Mouse (Mus musculus): ENCODE results near the gene Ruvbl2. TPM values are rescaled to one million over a fixed set of nuclear protein-coding genes. Genes with fewer than 3 reads are reported as not detected.

Ruvbl2 gene
- total RNA-seq, 2 experiments from 2014 or later = 25.2 to 26.5 TPM

GRCm38 (mm10) chr7:45433835-45434202 lies 4.1 kb downstream of the Ruvbl2 start:
- DNase-seq = no peak

GRCm38 (mm10) chr7:45426556-45426955 lies 11.3 kb downstream of the Ruvbl2 start:
- DNase-seq = no peak

- DNase-seq = no peak
Measured at GRCm38 (mm10) chr7:45421194-45421593, 16.7 kb downstream of the Ruvbl2 start.

GRCm38 (mm10) chr7:45420615-45420919 lies 17.3 kb downstream of the Ruvbl2 start, which contains the start of gene Lhb:
Gene Lhb (plus strand): TSS chr7:45420820.
- DNase-seq = no peak

GRCm38 (mm10) chr7:45419859-45420614 lies 17.9 kb downstream of the Ruvbl2 start:
- no peak for DNase-seq

- no peak for DNase-seq
Measured at GRCm38 (mm10) chr7:45417962-45418492, 19.9 kb downstream of the Ruvbl2 start.

- no peak for DNase-seq
Measured at GRCm38 (mm10) chr7:45415636-45416035, 22.3 kb downstream of the Ruvbl2 start.

- no peak for DNase-seq
Measured at GRCm38 (mm10) chr7:45414740-45415224, 23.1 kb downstream of the Ruvbl2 start.

- no peak for DNase-seq
Measured at GRCm38 (mm10) chr7:45413864-45414739, 23.8 kb downstream of the Ruvbl2 start.

GRCm38 (mm10) chr7:45413113-45413863 lies 24.6 kb downstream of the Ruvbl2 start, which contains the start of gene Ntf5:
Gene Ntf5 (plus strand): TSS chr7:45413695.
- no peak for DNase-seq

GRCm38 (mm10) chr7:45412421-45412820 lies 25.5 kb downstream of the Ruvbl2 start:
- DNase-seq = no peak

- no peak for DNase-seq
Measured at GRCm38 (mm10) chr7:45409497-45410163, 28.3 kb downstream of the Ruvbl2 start.

GRCm38 (mm10) chr7:45408949-45409348 lies 28.9 kb downstream of the Ruvbl2 start:
- DNase-seq = no peak

- no peak for DNase-seq
Measured at GRCm38 (mm10) chr7:45408351-45408750, 29.5 kb downstream of the Ruvbl2 start.

- DNase-seq = no peak
Measured at GRCm38 (mm10) chr7:45407836-45408235, 30.1 kb downstream of the Ruvbl2 start.

GRCm38 (mm10) chr7:45406157-45407156 lies 31.4 kb downstream of the Ruvbl2 start:
- DNase-seq = peak; percentile 61 to 68

GRCm38 (mm10) chr7:45405091-45406075 lies 32.5 kb downstream of the Ruvbl2 start, which contains the start of gene Kcna7:
Gene Kcna7 (plus strand): TSS chr7:45405653.
- peak; percentile 79 to 92 for DNase-seq

- DNase-seq = peak; percentile 50 to 76
Measured at GRCm38 (mm10) chr7:45403532-45404261, 34.2 kb downstream of the Ruvbl2 start.

All from heart, adult 18-20 months (tissue).